Mouse (Mus musculus) neural tube, embryonic 13.5 days (tissue): Measurements from ENCODE around the gene Phactr2. TPM values are rescaled to one million over a fixed set of nuclear protein-coding genes. Genes with fewer than 3 reads are reported as not detected.
A peak's percentile ranks its signal among the peaks of the same experiment; 100 is the strongest.

Experiments
- ATAC-seq: fragments of 200-750 bp; cut with Nextera tagmentation; 2 replicates; pipeline ENCODE4 v1.8.0; 2017; ENCODE audit warnings: low read depth, mild to moderate bottlenecking, moderate TSS enrichment, moderate library complexity
- H3K27ac ChIP-seq: fragments of 300-500 bp; sonication (generic); replicated peaks from 2 replicates; pipeline ENCODE4 v1.5.1; 2015; ENCODE audit warnings: moderate library complexity, mild to moderate bottlenecking, inconsistent platforms
- H3K27me3 ChIP-seq: fragments of 300-500 bp; sonication (generic); 2 replicates; pipeline ENCODE4 v1.6.1; 2015; ENCODE audit warnings: mild to moderate bottlenecking, inconsistent platforms
- H3K36me3 ChIP-seq: fragments of 300-500 bp; sonication (generic); 2 replicates; pipeline ENCODE4 v1.6.1; 2015; ENCODE audit warnings: mild to moderate bottlenecking, inconsistent platforms
- H3K4me1 ChIP-seq: fragments of 300-500 bp; sonication (generic); replicated peaks from 2 replicates; pipeline ENCODE4 v1.6.1; 2015; ENCODE audit warnings: inconsistent platforms
- H3K4me2 ChIP-seq: fragments of 300-500 bp; sonication (generic); 2 replicates; pipeline ENCODE4 v1.6.1; 2015; ENCODE audit warnings: inconsistent platforms, mild to moderate bottlenecking, moderate library complexity
- H3K4me3 ChIP-seq: fragments of 300-500 bp; sonication (generic); 2 replicates; pipeline ENCODE4 v1.5.1; 2015; ENCODE audit warnings: mild to moderate bottlenecking, inconsistent platforms
- H3K9ac ChIP-seq: fragments of 300-500 bp; sonication (generic); 2 replicates; pipeline ENCODE4 v1.6.1; 2015; ENCODE audit warnings: moderate library complexity, mild to moderate bottlenecking, inconsistent platforms
- H3K9me3 ChIP-seq: fragments of 300-500 bp; sonication (generic); 2 replicates; pipeline ENCODE4 v1.6.1; 2016; ENCODE audit warnings: inconsistent platforms
- WGBS: fragments of 180-500 bp; shearing (Covaris S2); methylation state at CpG from one replicate; pipeline ENCODE4 v1.1.7; 2015; 5-methylcytosine and 5-hydroxymethylcytosine counted together
- polyA plus RNA-seq: library from polyadenylated mRNA; unstranded; fragments of >200 nt; fragmentation: Nextera tagmentation; extraction: Ambion mirVana; gene quantifications from 2 replicates; pipeline ENCODE4 v1.2.1, GENCODE M21; 2015

The Phactr2 gene
- polyA plus RNA-seq, 1 experiment from 2014 or later, result 11.3 TPM

GRCm38 (mm10) chr10:13304641-13305241 is 169.5 kb downstream of the Phactr2 start:
- H3K4me3 ChIP-seq, result no peak overlapping the region
- H3K36me3 ChIP-seq, result no peaks in the 10 kb centered on the region
- no peak for ATAC-seq
- no peaks in the 10 kb centered on the region for H3K9me3 ChIP-seq
- no peak overlapping the region for H3K27ac ChIP-seq
- no peaks in the 10 kb centered on the region for H3K27me3 ChIP-seq
- no peak overlapping the region for H3K9ac ChIP-seq
- WGBS, result 89% methylated on average over 10 of the region's 10 CpGs
- H3K4me1 ChIP-seq, result 0 out of 2 replicates have a peak, but pooled peaks cover 2% of the 10 kb centered on the region
- no peak overlapping the region for H3K4me2 ChIP-seq

GRCm38 (mm10) chr10:13303271-13304265 is 170.6 kb downstream of the Phactr2 start:
- WGBS, result 68% methylated on average over 13 of the region's 13 CpGs
- Histone ChIP-seq H3K27me3 (no peaks in the 10 kb centered on the region), H3K9me3 (no peaks in the 10 kb centered on the region), H3K4me2 (no peak overlapping the region), H3K36me3 (no peaks in the 10 kb centered on the region), H3K9ac (no peak overlapping the region), H3K4me3 (no peak overlapping the region), H3K27ac (no peak overlapping the region), H3K4me1 (0 out of 2 replicates have a peak, but pooled peaks cover 2% of the 10 kb centered on the region)
- no peak for ATAC-seq

GRCm38 (mm10) chr10:13300601-13301000 is 173.6 kb downstream of the Phactr2 start:
- 78% methylated on average over 6 of the region's 6 CpGs for WGBS
- Histone ChIP-seq H3K27me3 (no peaks in the 10 kb centered on the region), H3K36me3 (no peaks in the 10 kb centered on the region), H3K4me3 (no peak overlapping the region), H3K4me1 (0 out of 2 replicates have a peak, but pooled peaks cover 2% of the 10 kb centered on the region), H3K9me3 (no peaks in the 10 kb centered on the region), H3K4me2 (no peak overlapping the region), H3K27ac (no peak overlapping the region), H3K9ac (no peak overlapping the region)
- no peak for ATAC-seq

- WGBS, result 69% methylated on average over 6 of the region's 6 CpGs
- Histone ChIP-seq H3K9ac (no peak overlapping the region), H3K9me3 (no peaks in the 10 kb centered on the region), H3K4me2 (no peak overlapping the region), H3K4me1 (0 out of 2 replicates have a peak, but pooled peaks cover 2% of the 10 kb centered on the region), H3K27ac (no peak overlapping the region), H3K4me3 (no peak overlapping the region), H3K27me3 (no peaks in the 10 kb centered on the region), H3K36me3 (no peaks in the 10 kb centered on the region)
- ATAC-seq, result no peak
These were observed 174.0 kb downstream of the Phactr2 start for GRCm38 (mm10) chr10:13300196-13300595.

- Histone ChIP-seq H3K36me3 (no peaks in the 10 kb centered on the region), H3K4me2 (no peak overlapping the region), H3K4me1 (peaks cover 11% of the 10 kb centered on the region), H3K27me3 (no peaks in the 10 kb centered on the region), H3K9ac (no peak overlapping the region), H3K4me3 (no peak overlapping the region), H3K27ac (no peak overlapping the region), H3K9me3 (no peaks in the 10 kb centered on the region)
- no peak for ATAC-seq
- 89% methylated on average over 2 of the region's 2 CpGs for WGBS
These were observed 179.3 kb downstream of the Phactr2 start for GRCm38 (mm10) chr10:13294886-13295285.

DNA sequence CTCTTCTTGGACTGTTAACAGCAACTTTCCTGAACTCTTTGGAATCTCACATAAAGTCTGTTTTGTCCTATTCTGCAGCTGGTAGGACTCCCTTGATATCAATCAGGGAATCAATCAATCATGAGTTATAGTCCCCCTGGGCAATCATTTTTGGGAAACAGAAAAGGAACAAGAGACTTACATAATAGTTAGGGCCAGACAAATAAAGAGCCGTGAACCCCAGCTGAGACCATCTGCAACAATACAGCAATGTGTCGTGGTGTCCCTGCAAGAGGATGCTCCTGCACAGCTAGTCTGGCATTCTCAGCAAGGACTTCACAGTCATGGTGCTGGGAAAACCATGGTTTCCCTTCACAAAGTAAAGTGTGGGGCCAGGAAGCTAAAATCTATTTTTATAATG is 182.2 kb downstream of the Phactr2 start:
- peak; percentile 72 for ATAC-seq

GRCm38 (mm10) chr10:13289252-13289961 is 184.8 kb downstream of the Phactr2 start:
- H3K27ac ChIP-seq, result no peak overlapping the region
- 82% methylated on average over 8 of the region's 8 CpGs for WGBS
- H3K4me3 ChIP-seq, result no peak overlapping the region
- no peaks in the 10 kb centered on the region for H3K27me3 ChIP-seq
- peaks cover 11% of the 10 kb centered on the region for H3K4me1 ChIP-seq
- no peak overlapping the region for H3K9ac ChIP-seq
- no peaks in the 10 kb centered on the region for H3K36me3 ChIP-seq
- no peak for ATAC-seq
- H3K4me2 ChIP-seq, result no peak overlapping the region
- H3K9me3 ChIP-seq, result no peaks in the 10 kb centered on the region

More for the DNA sequence above, 182.2 kb downstream of the Phactr2 start:
- 4% methylated on average over 2 of the region's 2 CpGs for WGBS
- Histone ChIP-seq H3K4me1 (peaks cover 11% of the 10 kb centered on the region), H3K9ac (no peak overlapping the region), H3K36me3 (no peaks in the 10 kb centered on the region), H3K27ac (0 out of 2 replicates have a peak overlapping the region, but pooled peaks have one; percentile 14), H3K9me3 (no peaks in the 10 kb centered on the region), H3K27me3 (no peaks in the 10 kb centered on the region), H3K4me3 (no peak overlapping the region), H3K4me2 (no peak overlapping the region)

GRCm38 (mm10) chr10:13288296-13288695 is 185.9 kb downstream of the Phactr2 start:
- H3K27me3 ChIP-seq, result no peaks in the 10 kb centered on the region
- no peak for ATAC-seq
- H3K4me2 ChIP-seq, result no peak overlapping the region
- H3K4me3 ChIP-seq, result no peak overlapping the region
- H3K9ac ChIP-seq, result no peak overlapping the region
- WGBS, result 98% methylated on average over 5 of the region's 5 CpGs
- H3K27ac ChIP-seq, result no peak overlapping the region
- no peaks in the 10 kb centered on the region for H3K36me3 ChIP-seq
- H3K4me1 ChIP-seq, result peaks cover 11% of the 10 kb centered on the region
- H3K9me3 ChIP-seq, result no peaks in the 10 kb centered on the region

- H3K27ac ChIP-seq, result no peak overlapping the region
- no peaks in the 10 kb centered on the region for H3K27me3 ChIP-seq
- H3K4me1 ChIP-seq, result no peaks in the 10 kb centered on the region
- H3K9me3 ChIP-seq, result no peaks in the 10 kb centered on the region
- H3K36me3 ChIP-seq, result no peaks in the 10 kb centered on the region
- no peak overlapping the region for H3K9ac ChIP-seq
- no peak overlapping the region for H3K4me3 ChIP-seq
- no peak overlapping the region for H3K4me2 ChIP-seq
- 82% methylated on average over 4 of the region's 4 CpGs for WGBS
- no peak for ATAC-seq
These were observed 190.8 kb downstream of the Phactr2 start for GRCm38 (mm10) chr10:13283441-13283840.

DNA sequence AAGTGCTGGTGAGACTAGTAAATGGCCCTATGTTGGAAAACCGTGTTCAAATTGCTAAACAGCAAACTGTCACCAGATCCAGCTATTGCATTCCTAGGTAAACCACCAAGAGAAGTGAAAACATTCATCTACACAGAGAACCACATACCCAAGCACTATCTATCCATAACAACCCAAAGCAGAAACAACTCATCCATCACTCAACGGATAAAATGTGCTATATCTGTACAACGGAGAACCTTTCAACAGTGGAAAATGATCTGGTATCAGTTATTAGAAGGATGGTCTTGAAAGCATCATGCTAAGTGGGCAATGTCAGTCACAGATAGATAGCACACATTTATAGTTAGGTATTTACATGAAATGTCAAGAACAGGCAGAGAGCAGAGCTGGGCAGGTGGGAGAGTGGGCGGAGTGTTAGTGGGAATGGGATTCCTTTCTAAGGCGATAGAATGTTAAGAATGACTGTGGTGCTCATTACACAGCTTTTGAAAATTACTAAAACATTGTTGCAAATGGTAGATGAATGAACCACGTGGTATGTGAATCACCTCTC is 193.8 kb downstream of the Phactr2 start:
- no peaks in the 10 kb centered on the region for H3K4me1 ChIP-seq
- no peak overlapping the region for H3K9ac ChIP-seq
- no peak overlapping the region for H3K4me3 ChIP-seq
- no peak overlapping the region for H3K27ac ChIP-seq
- no peak for ATAC-seq
- WGBS, result 87% methylated on average over 6 of the region's 6 CpGs
- no peaks in the 10 kb centered on the region for H3K36me3 ChIP-seq
- no peaks in the 10 kb centered on the region for H3K27me3 ChIP-seq
- H3K9me3 ChIP-seq, result no peaks in the 10 kb centered on the region
- H3K4me2 ChIP-seq, result no peak overlapping the region

- no peaks in the 10 kb centered on the region for H3K27me3 ChIP-seq
- H3K27ac ChIP-seq, result no peak overlapping the region
- 90% methylated on average over 5 of the region's 5 CpGs for WGBS
- no peak overlapping the region for H3K4me2 ChIP-seq
- no peak for ATAC-seq
- no peaks in the 10 kb centered on the region for H3K4me1 ChIP-seq
- H3K36me3 ChIP-seq, result no peaks in the 10 kb centered on the region
- no peaks in the 10 kb centered on the region for H3K9me3 ChIP-seq
- H3K9ac ChIP-seq, result no peak overlapping the region
- no peak overlapping the region for H3K4me3 ChIP-seq
These were observed 197.9 kb downstream of the Phactr2 start for GRCm38 (mm10) chr10:13276298-13276697.
